Mouse (Mus musculus) kidney, adult 8-10 months (tissue): Measurements from ENCODE around the gene Pappa2.

Experiments
- DNase-seq, 2 experiments: peaks; one replicate each; pipeline ENCODE4 v3.0.0; 2022

Gene Pappa2

DNA sequence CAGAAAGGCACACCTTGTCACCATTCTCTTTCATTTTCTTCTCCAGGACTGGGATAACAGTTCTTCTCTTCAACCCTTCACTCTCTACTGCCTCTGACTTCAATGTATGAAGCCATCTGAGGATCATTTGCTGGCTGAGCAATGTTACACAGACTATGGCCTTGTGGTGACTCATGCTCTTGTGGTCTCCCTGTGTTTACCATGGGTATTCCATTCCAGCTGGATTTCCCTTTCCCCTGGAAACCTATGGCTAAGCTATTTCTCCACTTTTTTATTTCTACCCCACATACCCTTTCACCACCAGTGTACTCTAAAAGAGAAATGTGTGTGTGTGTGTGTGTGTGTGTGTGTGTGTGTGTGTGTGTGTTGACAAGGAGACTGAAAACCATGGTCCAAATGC lies 83.0 kb downstream of the Pappa2 start:
- DNase-seq: no peak

DNA sequence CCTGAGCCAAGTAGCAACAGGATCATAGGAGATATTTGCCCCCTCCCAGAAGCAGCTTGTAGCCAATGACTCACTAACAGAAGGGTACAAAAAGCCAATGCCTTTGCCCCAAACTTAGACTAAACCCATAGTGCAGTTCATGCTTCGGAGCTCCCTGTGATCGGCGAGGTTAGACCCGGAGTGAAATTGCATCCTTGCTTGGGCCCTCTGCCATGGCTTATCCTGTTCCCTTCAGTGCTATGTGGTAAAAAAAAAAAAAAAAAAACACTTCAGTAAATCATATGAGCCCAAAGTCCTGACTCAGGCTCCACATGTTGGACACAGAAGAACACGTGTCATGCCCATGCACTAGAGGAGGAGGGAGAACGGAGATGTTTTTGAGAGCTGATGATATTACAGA lies 85.8 kb downstream of the Pappa2 start:
- DNase-seq: no peak

DNA sequence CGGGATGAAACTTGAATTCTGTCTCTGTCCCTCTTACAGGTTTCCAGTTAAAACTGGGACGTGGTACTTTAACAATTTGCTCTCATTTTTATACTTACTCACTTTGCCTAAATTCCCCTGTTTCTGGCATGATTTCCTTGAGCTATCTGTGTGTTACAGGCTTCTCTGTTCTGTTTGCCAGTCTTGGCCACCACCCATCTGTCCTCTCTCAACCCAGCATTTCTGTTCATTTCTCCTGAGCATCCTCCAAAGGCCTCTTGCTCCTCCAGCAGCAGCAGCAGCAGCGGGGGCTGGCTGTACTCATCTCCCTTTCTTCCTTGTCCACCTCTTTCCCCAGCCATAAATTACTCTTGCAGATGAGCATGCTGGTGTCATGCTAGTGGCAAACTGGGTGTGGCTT lies 104.8 kb downstream of the Pappa2 start:
- DNase-seq: no peak

DNA sequence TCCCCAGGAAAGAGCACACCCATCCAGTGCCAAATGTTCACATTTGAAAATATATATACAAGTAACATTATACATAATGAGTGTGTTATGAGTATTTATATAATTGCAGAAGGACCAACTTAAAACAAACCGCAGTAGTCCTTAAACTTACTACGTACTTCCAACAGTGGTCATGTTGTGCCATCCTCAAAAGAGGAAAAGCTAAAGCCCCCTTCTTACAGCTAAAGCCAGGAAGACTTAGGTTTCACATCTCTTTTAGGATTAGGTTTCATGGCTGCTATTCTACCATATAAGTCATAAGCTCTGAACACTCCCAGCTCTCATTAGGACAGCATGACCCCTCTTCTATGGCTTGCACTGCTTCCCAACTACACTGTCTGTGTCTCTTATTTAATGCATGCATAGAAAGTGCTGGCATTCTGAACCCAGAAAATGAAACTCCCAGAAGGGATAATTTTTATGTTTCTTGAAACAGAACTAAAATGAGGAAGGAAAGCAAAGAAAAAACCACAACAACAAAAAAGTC lies 105.7 kb downstream of the Pappa2 start:
- no peak for DNase-seq

DNA sequence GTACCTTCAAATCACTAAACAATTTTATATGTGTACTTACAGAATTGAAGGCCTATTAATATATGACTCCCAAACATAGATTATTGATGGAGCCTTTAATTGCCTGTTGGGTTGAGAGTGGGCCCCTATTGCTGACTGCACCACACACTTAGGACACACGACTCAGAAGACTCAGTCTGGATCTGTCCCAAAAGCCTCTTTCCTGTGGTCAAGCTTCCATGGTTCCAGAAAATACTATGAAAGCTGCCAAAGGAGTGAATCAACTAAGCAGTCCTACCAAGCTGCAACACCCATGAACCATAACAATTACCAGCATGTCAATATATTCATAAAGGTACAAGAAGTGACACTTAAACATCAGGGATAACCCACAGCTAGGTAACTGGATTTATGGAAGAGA lies 106.7 kb downstream of the Pappa2 start:
- no peak for DNase-seq

DNA sequence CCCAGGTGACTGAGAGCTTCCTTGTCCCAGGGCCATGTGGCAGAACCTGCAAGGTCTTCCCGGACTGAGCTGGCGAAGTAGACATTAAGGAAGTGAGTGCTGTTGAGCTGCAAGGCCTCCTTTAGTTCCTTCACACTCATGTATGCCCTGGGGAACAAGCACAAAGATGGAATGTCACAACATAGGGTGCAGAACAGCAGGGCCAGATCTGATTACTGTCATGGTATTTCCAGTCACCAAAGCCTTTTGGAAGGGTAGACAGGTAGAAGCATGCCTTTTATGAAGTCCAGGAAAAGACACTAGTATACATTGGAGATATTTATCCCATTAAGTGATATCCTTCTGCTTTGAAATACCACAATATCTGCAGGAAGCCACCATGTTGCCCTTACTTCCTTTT lies 108.9 kb downstream of the Pappa2 start:
- DNase-seq: no peak

DNA sequence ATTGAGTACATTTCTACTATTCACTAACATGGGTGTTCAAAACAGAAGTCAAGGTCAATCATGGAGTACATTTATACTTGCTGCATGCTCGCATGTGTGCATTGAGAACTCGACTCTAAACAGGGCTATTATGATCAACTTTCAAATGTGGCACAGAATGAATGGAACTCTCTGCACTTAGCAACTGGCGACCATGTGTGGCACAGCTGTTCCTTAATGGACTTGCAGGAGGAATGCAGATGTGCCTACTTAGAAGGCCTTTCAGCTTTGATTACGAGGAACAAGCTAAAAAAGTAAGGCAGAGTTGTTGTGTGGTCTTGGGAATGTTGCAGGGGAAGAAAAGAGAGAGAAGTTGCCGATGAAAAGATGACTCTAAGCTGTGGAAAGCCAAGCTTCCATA lies 120.1 kb downstream of the Pappa2 start:
- no peak for DNase-seq

DNA sequence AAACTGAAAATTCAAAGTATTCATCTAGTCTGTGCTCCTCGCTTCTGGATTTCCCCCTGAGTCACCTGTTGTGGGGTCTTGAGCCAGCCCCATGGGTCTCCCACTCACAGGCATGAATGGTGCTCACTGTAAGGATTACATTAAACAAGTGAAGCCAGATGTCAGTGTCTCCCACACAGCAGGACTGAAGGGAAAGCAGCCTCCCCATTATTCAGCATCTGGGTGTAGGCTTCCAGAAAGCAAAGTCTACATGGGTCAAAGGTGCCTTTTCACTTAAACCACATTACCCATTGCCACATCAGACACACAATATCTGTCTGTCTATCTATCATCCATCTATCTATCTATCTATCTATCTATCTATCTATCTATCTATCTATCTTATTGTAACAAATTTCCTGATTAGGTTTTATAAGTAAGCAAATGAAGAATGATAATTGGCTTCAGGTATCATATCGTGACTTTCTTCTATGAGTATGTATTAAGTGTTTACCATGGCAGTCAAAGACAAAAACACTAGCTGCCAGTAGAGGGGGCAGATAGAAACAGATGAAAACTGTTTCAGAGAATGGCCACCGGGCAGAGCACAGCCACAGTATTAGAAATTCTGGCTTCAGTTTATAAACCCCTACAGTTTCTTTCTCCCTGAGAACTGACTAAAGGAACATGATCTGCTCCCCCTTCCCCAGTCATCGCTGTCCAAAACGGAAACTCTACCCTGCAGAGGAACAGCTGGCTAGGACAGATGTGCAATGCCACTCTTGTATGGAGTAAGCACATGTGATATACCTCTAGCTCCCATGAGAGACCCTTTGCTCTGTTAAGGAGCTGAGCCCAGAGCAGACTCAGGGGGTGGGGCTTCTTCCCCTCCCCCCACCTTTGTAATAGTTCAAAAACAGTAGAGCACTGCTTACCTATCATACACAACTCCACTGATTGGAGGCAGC lies 126.1 kb downstream of the Pappa2 start:
- DNase-seq: no peak

DNA sequence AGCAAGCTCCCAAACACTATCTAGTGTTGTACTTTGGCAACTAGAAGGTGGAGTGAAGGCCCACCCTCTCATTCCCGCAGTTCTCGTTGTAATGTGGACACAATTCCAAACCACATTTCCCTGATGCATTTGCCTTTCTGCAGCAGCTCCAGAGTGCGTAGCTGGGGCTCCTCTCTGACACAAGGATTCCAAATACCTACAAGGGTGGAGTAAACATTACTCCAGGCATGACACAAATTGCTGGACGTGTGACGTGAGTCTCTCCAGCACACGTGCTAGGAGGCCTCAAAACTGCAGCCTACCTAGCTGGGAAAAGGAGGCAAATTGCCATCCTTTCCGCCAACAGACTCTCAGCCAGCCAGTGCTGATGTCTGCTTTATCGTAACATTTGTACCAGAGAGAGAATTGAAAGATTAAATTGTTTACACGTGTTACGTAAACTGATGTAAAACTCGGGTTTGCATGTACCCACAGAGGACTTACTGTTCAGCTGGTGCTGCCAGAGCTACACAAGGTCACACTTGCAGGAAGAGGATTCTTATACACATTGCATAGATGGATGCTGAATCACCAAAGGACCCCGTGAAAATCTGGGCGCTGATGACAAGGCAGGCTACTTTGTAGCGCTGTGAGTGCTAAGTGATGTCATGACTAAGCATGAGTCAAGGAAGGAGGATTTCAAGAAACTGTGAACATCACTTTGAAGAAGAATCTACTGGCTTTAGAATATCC lies 127.3 kb downstream of the Pappa2 start:
- no peak for DNase-seq

DNA sequence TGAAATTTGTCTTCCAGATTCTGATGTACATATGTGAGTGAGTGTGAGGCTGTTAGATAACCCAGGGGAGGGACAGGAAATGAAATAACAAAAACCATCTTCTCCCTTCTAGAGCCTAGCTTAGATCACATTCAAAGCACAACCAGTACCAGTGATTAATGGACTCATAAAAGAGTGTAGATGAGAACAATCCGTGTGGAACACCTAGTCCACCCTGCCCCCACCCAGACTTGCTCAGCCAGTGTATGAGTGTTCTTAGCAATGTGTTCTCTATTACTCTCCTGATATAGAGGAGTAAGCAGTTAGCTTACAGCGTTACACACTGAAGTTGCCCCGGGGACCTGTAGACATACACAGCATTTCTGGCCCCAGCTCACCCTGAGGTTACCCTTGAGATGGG lies 129.8 kb downstream of the Pappa2 start:
- no peak for DNase-seq

DNA sequence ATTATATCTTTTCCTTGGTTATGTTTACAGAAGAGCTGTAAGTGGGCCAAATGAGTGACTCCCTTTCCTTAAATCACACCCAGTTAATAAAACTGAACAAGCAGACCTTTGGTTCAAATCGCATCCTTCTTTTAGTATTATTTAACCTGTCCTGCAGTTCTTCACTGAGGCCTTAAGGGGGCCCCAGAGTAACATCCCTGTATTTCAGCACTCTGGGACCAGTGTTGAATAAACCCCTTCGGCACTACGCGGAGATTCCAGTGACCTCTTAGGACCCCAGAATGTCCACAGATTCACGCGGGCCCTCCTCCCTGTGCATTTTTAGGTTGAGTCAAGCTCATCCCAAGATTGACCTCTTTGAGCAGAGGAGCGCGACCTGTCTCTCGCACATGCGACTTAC lies 135.7 kb downstream of the Pappa2 start:
- no peak for DNase-seq

DNA sequence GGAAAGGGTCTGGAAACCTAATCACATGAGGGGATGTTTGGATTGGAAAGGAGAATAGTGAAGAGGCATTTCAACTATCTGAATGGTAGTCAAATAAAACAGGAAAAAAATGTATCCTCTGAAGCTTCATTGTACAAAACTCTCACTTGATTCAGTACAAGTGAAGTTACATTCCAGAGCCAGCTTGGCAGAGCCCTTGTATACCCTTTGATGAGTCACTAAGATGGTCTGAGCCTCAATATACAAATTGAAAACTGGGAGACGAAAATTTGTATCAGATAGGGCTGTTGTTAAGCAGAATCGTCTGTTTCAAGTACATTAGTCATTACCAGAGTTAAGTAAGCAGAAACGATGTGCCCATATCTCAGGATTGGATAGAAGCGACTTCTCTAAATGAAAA lies 143.1 kb downstream of the Pappa2 start:
- no peak for DNase-seq

DNA sequence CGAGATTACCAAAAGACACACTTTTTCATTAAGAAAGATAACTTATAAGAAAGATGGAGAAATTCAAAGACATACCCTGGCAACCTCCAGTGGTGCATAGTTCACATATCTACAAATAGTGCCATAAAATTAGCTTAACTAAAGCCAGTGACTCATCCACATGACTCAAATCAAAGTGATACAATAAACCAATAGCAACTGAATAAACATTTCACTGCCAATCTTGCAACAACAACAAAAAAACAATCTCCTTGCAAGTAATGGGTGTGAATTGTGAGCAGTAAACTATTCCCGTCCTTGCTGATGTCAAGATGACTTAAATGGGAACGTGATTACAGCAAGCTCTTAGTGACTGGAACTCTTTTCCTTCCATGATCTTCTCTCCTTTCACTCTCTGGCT lies 150.1 kb downstream of the Pappa2 start:
- DNase-seq: no peak

DNA sequence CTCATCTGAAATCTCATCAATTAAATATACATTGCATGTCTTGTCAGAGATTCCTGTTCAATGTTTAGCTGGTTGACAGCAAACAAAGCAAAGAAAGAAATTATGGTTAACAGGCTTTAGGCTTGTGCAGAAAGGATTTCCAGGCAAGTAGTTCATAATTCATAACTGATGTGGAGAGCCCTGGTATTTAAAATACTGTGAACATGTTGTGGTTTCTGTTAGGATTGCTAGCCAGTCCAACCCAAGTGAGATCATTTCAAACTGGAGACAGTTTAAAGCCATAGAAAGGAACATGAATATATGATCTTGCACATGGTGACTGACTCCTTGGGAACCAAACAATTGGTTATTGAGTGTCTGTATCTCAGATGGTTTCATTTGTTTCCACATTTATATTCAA lies 152.4 kb downstream of the Pappa2 start:
- DNase-seq: no peak

DNA sequence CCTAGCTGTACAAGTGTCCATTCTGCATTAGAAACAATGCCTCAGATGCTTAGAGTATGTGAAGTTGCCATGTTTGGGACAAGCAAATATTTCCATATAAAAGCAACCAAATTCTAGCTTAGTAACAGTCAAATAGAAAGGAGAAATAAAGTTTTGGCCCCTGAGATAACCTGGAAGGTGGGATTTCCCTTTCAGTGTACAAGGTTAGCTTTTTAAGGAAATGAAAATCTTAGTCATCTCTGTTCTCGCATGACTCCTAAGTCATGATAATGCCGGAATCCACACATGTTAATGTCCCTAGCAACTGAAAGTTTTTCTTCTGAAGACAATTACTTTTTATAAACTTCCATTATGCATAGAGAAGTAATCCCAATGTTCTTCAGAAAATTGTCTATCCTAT lies 160.6 kb downstream of the Pappa2 start:
- no peak for DNase-seq

DNA sequence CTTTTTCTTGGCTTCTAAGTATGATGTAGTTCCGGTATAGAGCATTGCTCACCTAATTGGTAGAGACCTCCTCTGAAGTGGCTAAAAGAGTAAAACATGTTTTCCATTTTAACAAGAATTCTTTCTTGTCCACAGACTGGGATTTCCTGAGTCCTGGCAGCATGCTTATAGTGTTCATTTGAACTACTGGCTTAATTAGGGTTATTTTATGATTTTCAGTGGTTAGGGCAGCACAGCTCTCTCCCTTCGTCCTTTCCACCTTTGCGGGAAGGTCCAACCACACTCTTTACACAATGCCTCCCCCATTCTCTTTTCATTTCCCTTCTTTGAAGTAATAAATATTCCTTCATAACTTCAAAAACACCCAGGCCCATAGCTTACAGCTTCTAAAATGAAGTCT lies 163.8 kb downstream of the Pappa2 start:
- DNase-seq: no peak

DNA sequence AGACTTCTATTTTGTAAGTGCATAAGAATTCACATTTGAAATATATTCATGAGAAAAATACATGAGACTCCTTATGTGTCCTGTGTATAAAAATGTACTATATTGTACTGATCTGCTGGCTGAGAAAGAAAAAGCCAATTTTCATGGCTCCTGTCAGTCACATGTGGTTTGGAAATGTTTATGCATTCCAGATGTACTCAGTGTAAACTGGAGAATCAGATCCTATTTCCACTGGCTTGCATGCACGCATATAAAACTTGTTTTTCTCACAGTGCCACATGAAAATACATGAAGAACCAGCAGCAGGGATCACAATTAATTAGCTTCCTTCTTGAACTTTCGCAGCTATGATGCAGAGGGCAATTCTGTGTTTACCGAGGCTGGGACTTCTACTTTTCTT lies 168.4 kb downstream of the Pappa2 start:
- no peak for DNase-seq

DNA sequence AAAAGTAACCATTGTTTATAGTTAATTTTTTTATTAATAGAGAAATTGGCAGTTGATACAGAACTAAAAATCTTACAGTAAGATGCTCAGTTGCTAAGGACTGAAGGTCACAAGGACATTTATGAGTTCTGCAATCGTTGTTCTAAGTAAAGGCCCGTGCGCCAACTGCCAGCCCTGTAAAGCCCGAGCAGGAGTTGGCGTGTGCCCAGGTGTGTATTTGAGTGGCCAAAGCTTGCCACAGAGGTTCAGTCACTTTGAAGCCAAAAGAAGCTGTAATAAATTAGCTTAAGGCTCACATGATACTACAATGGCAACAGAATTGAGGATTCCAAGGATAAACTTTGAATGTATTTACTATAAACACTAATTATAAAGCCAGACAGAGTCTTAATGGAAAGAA lies 204.8 kb downstream of the Pappa2 start:
- no peak for DNase-seq

DNA sequence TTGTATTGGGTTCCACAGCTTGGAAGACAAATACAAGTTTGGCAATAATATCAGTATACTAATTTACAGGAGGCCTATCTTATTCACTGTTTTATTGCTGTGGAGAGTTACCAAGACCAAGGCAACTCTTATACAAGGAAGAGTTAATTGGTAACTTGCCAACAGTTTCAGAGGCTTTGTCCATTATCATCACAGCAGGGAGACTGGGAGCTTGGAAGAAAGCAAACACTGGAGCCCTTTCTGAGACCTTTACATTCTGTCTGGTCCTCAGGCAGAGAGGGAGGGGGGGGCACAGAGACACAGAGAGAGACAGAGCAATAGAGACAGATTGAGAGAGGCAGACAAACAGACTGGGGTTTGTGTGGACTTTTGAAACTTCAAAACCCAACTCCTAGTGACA lies 207.2 kb downstream of the Pappa2 start:
- DNase-seq: no peak

DNA sequence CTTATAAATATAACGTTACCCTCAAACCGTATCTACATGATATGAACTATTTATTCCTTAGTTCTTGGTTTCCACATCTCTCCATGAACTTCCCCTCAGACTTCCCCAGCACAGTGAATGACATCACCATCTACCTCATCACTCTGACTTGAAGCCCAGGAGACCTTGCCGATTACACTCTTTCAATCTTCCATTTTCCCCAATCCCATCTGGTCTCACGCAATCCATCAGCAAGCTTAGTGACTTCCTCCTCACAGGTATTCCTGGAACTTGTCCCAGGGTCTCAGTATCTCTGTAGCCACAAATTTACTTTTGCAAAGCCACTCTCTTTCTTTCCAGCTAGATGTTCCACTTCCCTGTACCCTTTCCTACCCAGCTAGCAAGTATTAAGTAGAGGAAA lies 209.5 kb downstream of the Pappa2 start:
- DNase-seq: no peak

DNA sequence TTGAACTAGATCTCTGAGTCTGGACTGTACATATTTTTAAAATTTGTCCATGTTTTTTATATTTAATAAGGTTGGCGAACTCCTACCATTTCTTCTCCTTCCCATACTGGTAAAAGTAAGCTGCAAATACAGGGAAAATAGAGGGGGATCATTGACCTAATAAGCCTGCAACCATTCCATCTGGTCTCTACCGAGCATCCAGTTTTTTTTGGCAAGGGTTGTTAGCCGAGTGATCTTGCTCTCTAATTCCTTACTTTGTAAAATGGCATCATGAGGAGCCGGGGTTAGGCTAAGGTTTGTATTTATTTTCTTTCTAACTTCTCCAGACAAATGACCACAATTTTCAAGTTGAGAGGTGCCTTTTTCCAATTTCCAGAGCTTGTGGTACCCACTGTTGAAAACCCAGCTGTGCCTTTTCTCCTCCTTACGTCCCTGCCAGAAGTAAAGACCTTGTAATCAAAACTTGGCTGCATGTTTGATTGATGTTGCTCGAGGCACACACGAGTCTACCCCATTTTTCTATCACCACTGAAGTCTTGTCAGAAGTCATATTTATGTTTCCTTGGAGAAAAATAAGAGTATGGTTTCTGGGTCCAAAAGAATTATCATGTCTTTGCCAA lies 210.1 kb downstream of the Pappa2 start:
- no peak for DNase-seq

DNA sequence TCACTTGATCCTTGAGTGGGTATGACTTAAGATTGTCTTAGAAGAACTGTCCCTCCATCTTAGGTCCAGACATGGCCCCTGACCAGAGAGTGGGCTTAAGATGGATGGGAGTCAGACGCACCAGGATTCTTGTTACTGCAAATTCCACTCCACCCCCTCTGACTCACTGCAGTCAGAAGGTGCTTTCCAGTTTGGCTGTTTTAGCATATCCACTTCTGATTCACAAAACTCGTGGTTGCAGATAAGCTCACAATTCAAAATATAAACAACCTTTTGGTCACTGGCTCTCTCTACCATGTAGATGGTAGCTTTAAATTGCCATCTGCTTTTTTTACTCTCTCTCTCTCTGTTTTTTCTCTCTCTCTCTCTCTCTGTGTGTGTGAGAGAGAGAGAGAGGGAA lies 214.4 kb downstream of the Pappa2 start:
- no peak for DNase-seq

DNA sequence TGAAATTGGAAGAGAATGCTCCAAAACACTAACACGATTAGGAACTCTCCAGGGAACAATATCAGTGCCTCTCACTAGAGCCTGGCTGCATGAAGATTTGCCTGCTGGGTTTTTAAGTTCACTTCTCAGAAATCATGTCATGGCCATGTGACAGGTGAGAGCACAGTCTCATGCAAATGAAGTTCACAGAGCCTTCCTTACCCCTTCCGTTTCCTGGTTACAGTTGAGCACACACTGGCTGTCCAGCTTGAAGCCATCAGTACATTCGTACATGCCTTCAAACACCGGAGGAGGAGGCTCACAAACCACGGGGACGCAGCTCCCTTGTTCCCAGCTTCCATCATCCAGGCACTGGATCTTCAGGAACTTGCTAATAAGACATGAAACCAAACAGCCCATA lies 215.6 kb downstream of the Pappa2 start:
- no peak for DNase-seq

DNA sequence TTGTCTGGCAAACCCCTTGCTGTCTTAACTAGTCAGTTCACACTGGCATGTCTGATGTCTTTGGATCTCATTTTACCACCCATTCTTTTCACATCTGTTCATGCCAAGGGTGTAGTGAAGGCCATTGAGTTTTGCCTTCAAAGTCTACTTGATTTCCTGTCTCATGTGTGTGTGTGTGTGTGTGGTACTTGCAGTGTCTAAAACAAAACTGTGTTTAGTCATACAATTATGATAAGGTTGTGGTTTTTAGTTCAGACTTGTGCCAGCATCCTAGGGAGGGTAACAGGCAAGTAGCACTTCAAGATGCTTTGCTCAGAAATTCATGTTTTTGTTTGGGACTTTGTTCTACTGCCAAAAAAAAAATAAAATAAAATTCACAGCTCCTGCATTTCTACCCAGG lies 216.1 kb downstream of the Pappa2 start:
- no peak for DNase-seq
